Mouse (Mus musculus): ENCODE measurements at regions not wholly inside any gene's neighbourhood (a gene's known extent, or its start where the extent isn't known, plus 50 kb on each side); places are given as distances from the start of the nearest gene placed in this dataset.
A peak's percentile ranks its signal among the peaks of the same experiment; 100 is the strongest.

DNA sequence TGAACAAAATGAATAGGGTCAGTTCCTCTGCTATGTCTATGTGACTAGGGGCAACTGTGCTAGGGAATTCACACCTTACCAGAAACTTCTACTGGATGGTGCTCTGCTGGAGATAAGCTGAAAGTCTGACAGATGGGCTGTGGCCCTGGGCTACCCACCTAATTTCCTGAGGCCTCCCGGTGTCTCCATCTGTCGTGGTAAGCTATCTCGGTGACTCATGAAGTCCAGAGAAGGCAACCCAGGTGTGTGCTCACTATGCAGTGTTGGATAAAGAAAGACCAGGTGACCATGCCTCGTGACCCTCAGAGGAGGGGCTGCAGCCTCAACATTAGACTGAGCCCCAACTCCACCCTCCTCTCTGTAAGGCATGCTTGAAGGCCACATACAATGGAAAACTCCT lies 64.2 kb upstream of the Smndc1 start:
- Histone ChIP-seq H3K4me1 (ENCODE audit: control insufficient read depth, insufficient read depth, low read length) (no peaks in the 10 kb centered on the region), H3K4me3 (replicated peaks; ENCODE audit: extremely low read depth, low read depth, low read length) (no peak overlapping the region)
- no peak for DNase-seq
- WGBS, result 85% methylated on average over 4 of the region's 4 CpGs
- TF ChIP-seq CTCF (IDR thresholded peaks at IDR 0.05; ENCODE audit: insufficient read depth, low read length) (no peak), POLR2A (IDR thresholded peaks at IDR 0.05; ENCODE audit: borderline replicate concordance, extremely low read depth, low read depth, low read length) (no peak)

DNA sequence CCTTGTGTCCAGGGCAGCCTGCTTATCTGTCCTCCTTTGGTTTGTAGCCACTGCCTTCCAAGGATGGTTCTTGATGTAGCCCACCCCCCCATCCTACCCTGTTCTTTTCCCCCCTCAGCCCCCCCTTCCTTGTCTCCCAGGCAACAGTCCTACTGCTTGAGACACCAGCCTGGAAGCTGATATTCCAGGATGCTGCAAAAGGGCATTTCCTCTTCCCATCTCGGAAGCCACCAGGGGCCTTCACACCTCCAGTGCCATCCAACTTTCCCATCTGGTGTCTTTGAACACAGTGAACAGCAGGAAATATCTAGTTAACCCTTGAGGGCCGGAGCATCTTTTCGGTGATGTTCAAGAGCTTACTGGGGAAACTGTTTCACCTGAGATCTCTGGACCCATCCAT lies 63.7 kb upstream of the Smndc1 start:
- no peak for DNase-seq
- no peak for TF ChIP-seq POLR2A (IDR thresholded peaks at IDR 0.05; ENCODE audit: borderline replicate concordance, extremely low read depth, low read depth, low read length)
- no peak for TF ChIP-seq CTCF (IDR thresholded peaks at IDR 0.05; ENCODE audit: insufficient read depth, low read length)

DNA sequence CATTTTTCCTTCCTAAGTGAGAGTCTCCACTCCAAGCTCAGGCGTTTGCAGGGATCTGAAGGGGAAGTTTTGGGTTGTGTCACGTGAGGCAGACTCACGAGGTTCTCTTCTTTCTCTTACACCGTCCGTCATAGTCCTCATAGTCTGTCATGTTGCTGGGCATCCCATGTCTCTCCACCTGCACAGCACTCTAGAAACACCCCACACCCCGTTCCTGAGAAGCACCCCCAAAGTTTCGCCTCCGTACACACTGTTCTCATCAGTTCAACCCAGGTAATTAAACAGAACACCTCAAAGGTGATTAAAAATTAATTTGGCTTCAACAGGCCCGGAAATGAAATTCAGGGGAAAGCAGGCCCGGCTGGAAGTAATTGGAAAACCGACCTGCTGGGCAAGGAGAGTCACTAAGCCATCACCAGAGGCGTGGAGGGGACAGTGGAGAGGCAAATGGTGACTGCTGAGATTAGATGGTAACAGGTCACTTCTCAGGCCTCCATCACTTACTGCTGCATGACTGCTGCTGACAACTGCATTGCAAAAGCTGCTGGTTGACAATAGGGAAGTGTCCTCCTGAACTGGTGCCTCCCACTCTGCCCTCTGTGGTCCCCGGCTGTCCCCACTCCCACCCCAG lies 63.1 kb upstream of the Smndc1 start:
- TF ChIP-seq CTCF (IDR thresholded peaks at IDR 0.05; ENCODE audit: insufficient read depth, low read length), result no peak
- TF ChIP-seq POLR2A (IDR thresholded peaks at IDR 0.05; ENCODE audit: borderline replicate concordance, extremely low read depth, low read depth, low read length), result no peak
- no peaks in the 10 kb centered on the region for H3K4me1 ChIP-seq (ENCODE audit: control insufficient read depth, insufficient read depth, low read length)
- WGBS, result 90% methylated on average over 13 of the region's 13 CpGs
- no peak for DNase-seq
- no peak overlapping the region for H3K4me3 ChIP-seq (replicated peaks; ENCODE audit: extremely low read depth, low read depth, low read length)

More for the DNA sequence above, 63.7 kb upstream of the Smndc1 start:
- Histone ChIP-seq H3K4me1 (ENCODE audit: control insufficient read depth, insufficient read depth, low read length) (no peaks in the 10 kb centered on the region), H3K4me3 (replicated peaks; ENCODE audit: extremely low read depth, low read depth, low read length) (no peak overlapping the region)
- 76% methylated on average over 3 of the region's 3 CpGs for WGBS

DNA sequence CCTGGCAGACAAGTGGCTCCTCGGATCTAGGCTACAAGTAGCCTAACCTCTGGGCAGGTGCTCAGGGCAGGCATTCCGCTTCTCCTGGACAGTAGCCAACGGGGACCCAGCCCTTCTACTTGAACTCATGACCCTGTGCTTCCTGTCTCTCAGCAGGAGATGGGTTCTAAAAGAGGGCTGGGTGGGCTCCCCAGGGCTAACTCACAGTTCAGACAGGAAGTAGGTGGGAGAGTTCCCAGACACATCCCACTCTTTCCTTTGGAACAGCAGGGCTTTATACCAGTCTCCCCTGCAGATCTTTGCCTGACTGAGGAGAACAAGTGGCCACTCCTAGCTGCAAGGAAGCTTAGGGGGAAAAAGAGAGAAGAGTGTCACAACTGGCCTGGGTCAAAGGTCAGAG lies 62.0 kb upstream of the Smndc1 start:
- WGBS, result 15% methylated on average over 3 of the region's 3 CpGs
- Histone ChIP-seq H3K4me1 (ENCODE audit: control insufficient read depth, insufficient read depth, low read length) (no peaks in the 10 kb centered on the region), H3K4me3 (replicated peaks; ENCODE audit: extremely low read depth, low read depth, low read length) (no peak overlapping the region)
- peak; percentile 17 for DNase-seq
- TF ChIP-seq POLR2A (IDR thresholded peaks at IDR 0.05; ENCODE audit: borderline replicate concordance, extremely low read depth, low read depth, low read length), result no peak
- TF ChIP-seq CTCF (IDR thresholded peaks at IDR 0.05; ENCODE audit: insufficient read depth, low read length), result no peak

DNA sequence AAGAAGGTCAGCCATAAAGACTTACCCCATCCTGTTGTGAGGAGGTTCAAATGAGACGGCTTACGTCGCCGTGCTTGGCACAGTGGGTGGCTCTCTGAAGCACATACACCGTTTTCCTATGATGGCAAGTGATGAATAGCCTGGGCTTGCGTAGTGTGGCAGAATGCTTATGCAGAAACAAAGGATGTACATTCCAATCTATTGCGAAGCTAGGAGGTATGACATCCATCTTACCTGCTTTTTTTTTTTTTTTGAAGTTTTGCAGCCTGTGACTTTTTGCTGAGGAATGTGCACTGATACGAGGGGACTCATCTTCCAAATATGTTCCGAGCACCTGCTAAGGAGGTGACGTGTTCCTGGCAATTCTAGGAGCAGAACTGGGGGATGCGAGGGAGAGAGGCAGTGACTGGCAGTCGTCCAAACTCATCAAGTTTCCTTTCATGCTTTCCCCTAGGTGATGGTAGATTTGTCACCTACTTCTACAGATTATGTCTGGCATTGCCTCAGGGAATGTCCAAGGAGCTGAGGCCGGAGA lies 61.1 kb upstream of the Smndc1 start:
- 41% methylated on average over 13 of the region's 13 CpGs for WGBS
- no peak for TF ChIP-seq CTCF (IDR thresholded peaks at IDR 0.05; ENCODE audit: insufficient read depth, low read length)
- no peak for DNase-seq
- Histone ChIP-seq H3K4me3 (replicated peaks; ENCODE audit: extremely low read depth, low read depth, low read length) (no peak overlapping the region), H3K4me1 (ENCODE audit: control insufficient read depth, insufficient read depth, low read length) (no peaks in the 10 kb centered on the region; the same call in 1 of the 2 replicates)

DNA sequence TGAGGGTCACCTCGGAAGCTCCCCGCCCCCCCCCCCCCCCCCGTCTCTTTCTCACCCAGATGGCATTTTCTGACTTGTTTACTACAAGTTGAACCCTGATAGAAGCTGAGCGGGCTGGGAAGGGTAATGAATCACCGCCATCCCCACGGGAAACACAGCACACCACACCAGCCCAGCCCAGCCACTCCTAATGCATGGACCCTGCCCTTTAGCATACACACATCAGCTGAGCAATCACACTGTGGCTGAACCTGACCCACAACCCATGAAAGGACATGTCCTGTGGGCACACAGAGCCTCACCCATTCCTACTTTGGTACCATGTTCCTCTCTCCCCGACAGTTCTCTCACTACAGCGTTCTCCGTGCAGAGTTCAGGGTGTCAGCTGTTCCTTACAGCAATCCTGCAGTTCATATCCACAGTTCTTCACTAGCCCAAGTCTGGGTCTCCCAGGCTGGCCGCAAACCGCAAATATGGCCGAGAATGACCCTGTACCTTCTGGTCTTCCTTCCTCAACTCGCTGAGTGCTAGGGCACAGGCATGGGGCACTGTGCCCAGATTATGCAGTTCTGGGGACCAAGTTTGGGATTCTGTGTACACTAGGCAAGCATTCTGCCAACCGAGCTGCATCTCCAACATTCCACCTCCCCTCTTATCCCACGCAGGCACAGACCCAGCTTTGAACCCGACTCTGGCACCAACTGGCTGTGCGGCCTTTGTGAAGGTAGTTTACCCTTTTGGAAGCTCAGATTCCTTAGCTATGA lies 60.4 kb upstream of the Smndc1 start:
- 56% methylated on average over 17 of the region's 17 CpGs for WGBS
- Histone ChIP-seq H3K4me3 (replicated peaks; ENCODE audit: extremely low read depth, low read depth, low read length) (no peak overlapping the region), H3K4me1 (ENCODE audit: control insufficient read depth, insufficient read depth, low read length) (no peaks in the 10 kb centered on the region; the same call in 1 of the 2 replicates)
- no peak for DNase-seq
- TF ChIP-seq CTCF (IDR thresholded peaks at IDR 0.05; ENCODE audit: insufficient read depth, low read length) (no peak), POLR2A (IDR thresholded peaks at IDR 0.05; ENCODE audit: borderline replicate concordance, extremely low read depth, low read depth, low read length) (no peak)

DNA sequence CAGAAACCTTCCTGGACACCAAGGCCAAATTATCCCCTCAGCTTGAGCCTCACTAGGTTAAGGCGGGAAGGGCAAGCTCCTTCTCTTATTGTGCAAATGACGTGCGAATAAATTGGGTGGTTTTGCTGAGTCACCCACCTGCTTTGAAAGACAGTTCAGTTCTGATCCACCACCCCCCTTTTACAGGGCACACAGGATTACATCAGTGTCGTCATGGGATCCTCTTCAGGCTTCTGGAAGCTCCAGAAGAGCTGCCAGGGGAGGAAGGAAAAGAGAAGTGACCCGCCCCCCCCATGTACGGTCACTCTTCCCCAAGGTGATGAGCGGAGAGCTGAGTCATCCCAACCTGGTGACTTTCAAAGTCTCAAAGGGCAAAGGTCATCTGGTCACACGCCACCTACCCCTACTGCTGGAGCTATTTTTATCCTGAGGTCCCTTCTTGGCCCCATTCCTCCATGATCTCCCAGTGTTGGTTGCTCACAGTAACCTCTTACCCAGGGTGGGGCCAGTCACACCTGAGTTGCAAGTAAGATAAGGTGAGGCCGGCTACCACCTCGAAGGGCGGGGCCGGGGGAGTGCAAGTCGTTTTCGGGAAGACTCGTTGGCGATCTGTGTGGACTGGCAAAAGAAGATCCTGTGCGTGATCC lies 58.9 kb upstream of the Smndc1 start:
- no peak for DNase-seq
- Histone ChIP-seq H3K4me3 (replicated peaks; ENCODE audit: extremely low read depth, low read depth, low read length) (no peak overlapping the region), H3K4me1 (ENCODE audit: control insufficient read depth, insufficient read depth, low read length) (no peaks in the 10 kb centered on the region; the same call in 1 of the 2 replicates)
- no peak for TF ChIP-seq POLR2A (IDR thresholded peaks at IDR 0.05; ENCODE audit: borderline replicate concordance, extremely low read depth, low read depth, low read length)
- TF ChIP-seq CTCF (IDR thresholded peaks at IDR 0.05; ENCODE audit: insufficient read depth, low read length), result no peak
- 84% methylated on average over 17 of the region's 17 CpGs for WGBS

DNA sequence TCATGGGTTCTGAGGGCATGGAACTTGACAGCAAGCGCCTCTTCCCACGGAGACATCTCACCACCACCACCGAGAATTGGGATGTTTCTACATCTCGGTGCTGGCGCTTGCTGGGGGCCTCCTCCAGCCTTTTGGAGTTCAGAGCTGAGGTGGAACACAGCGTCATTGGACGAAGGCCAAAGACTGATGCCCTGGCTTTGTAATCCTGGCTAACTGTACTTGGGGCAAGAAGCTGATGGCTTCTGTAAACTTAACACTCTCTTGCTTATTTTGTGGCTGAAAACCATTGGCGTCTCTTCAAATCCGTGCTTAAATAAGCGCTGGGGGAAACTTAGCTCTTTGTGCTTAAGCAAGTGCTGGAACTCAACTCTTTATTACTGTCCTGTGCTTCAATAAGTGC lies 57.8 kb upstream of the Smndc1 start:
- TF ChIP-seq POLR2A (IDR thresholded peaks at IDR 0.05; ENCODE audit: borderline replicate concordance, extremely low read depth, low read depth, low read length) (no peak), CTCF (IDR thresholded peaks at IDR 0.05; ENCODE audit: insufficient read depth, low read length) (no peak)
- WGBS, result 47% methylated on average over 10 of the region's 10 CpGs
- Histone ChIP-seq H3K4me3 (replicated peaks; ENCODE audit: extremely low read depth, low read depth, low read length) (no peak overlapping the region), H3K4me1 (ENCODE audit: control insufficient read depth, insufficient read depth, low read length) (no peaks in the 10 kb centered on the region; the same call in 1 of the 2 replicates)
- no peak for DNase-seq

DNA sequence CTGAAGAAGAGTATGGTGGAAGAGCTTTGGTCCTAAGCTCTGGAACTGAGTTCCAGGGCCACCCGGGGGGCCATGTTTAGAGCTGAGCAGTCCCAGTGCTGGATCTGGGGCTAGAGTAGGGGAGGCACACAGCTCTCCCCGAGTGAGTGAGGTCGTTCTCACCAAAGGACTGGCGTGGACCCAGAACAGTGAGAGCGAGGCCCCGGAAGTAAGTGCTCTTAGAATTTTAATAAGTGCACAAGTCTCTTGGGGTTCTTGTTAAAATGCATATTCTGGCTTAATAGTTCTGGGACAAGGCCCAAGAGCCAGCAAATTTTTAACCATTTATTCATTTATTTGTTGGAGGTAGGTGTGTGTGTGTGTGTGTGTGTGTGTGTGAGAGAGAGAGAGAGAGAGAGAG lies 57.4 kb upstream of the Smndc1 start:
- TF ChIP-seq CTCF (IDR thresholded peaks at IDR 0.05; ENCODE audit: insufficient read depth, low read length) (no peak), POLR2A (IDR thresholded peaks at IDR 0.05; ENCODE audit: borderline replicate concordance, extremely low read depth, low read depth, low read length) (no peak)
- Histone ChIP-seq H3K4me3 (replicated peaks; ENCODE audit: extremely low read depth, low read depth, low read length) (no peak overlapping the region), H3K4me1 (ENCODE audit: control insufficient read depth, insufficient read depth, low read length) (no peaks in the 10 kb centered on the region; the same call in 1 of the 2 replicates)
- 55% methylated on average over 6 of the region's 6 CpGs for WGBS
- no peak for DNase-seq

Data from lung, adult 2 months (tissue).